Mouse (Mus musculus) Patski (cell line): Measurements from ENCODE around the gene Bcas3. TPM values are rescaled to one million over a fixed set of nuclear protein-coding genes. Genes with fewer than 3 reads are reported as not detected.

ENCODE experiments used
- ATAC-seq: fragments of 100-300 bp; one replicate; pipeline ENCODE4 v1.8.0; 2021
- CTCF ChIA-PET: fragments of 350-600 bp; sonication (Branson Sonifier 250); formaldehyde crosslinking; loops from one replicate; lab custom pipeline; 2022; ENCODE audit warnings: inconsistent platforms; lab: Charles Lee
- POLR2A ChIA-PET: fragments of 350-600 bp; sonication (Branson Sonifier 250); formaldehyde crosslinking; loops from one replicate; lab custom pipeline; 2022; ENCODE audit warnings: antibody characterized with exemption, inconsistent platforms; lab: Charles Lee
- DNase-seq: peaks from one replicate; pipeline ENCODE4 v3.0.0-alpha.2; 2011; ENCODE audit warnings: low read depth, low spot score
- H3K27me3 ChIP-seq: fragments of 371-371 bp; one replicate; pipeline ENCODE4 v1.5.1; 2021
- CTCF ChIP-seq: fragments of 100-300 bp; IDR thresholded peaks from one replicate; pipeline ENCODE4 v1.5.1; 2021
- in situ Hi-C: fragments of 300-500 bp; cut with MboI; formaldehyde crosslinking; loops from 3 replicates; pipeline ENCODE4 v1.11.1; 2018; ENCODE audit warnings: low pct_unique_long_range_greater_than_20kb, mixed read lengths
- polyA plus RNA-seq: library from polyadenylated mRNA; unstranded; gene quantifications from one replicate; pipeline ENCODE4 v1.2.3, GENCODE M21; 2021

Bcas3 gene
- polyA plus RNA-seq, 1 experiment from 2014 or later = 31.6 TPM

- H3K27me3 ChIP-seq = no peaks in the 10 kb centered on the region
- POLR2A ChIA-PET = no interaction called here
- no peak for DNase-seq
- ATAC-seq = no peak
- in situ Hi-C loops = no loop called here
- no peak for TF ChIP-seq CTCF
- CTCF ChIA-PET = interaction anchor here (1.2 kb wide), 1 partner anchor 9 kb away, joined by 3 read pairs; no protein-coding TSS in a partner anchor
These were observed 156.4 kb downstream of the Bcas3 start for GRCm38 (mm10) chr11:85509334-85509733.

GRCm38 (mm10) chr11:85511270-85511904, 158.4 kb downstream of the Bcas3 start:
- CTCF ChIA-PET = no interaction called here
- POLR2A ChIA-PET = interaction anchor here (0.7 kb wide), 1 partner anchor 856 kb away, joined by 3 read pairs; no protein-coding TSS in a partner anchor

GRCm38 (mm10) chr11:85516724-85517123, 163.8 kb downstream of the Bcas3 start:
- DNase-seq = no peak
- no peak for TF ChIP-seq CTCF
- no peaks in the 10 kb centered on the region for H3K27me3 ChIP-seq
- CTCF ChIA-PET = no interaction called here
- in situ Hi-C loops = no loop called here
- POLR2A ChIA-PET = no interaction called here
- no peak for ATAC-seq

More at GRCm38 (mm10) chr11:85511270-85511904, 158.4 kb downstream of the Bcas3 start:
- TF ChIP-seq CTCF = no peak
- no peaks in the 10 kb centered on the region for H3K27me3 ChIP-seq
- DNase-seq (no peak), ATAC-seq (no peak)
- in situ Hi-C loops = no loop called here

- in situ Hi-C loops = no loop called here
- ATAC-seq = no peak
These were observed 165.2 kb downstream of the Bcas3 start for GRCm38 (mm10) chr11:85518025-85518756.

GRCm38 (mm10) chr11:85520236-85520635, 167.3 kb downstream of the Bcas3 start:
- in situ Hi-C loops = no loop called here
- ChIA-PET POLR2A (no interaction called here), CTCF (interaction anchor here (1.0 to 1.7 kb wide), 2 partner anchors 321 to 323 kb away, joined by 3 to 4 read pairs; no protein-coding TSS in a partner anchor)
- no peaks in the 10 kb centered on the region for H3K27me3 ChIP-seq
- DNase-seq = no peak
- no peak for TF ChIP-seq CTCF
- no peak for ATAC-seq

More at GRCm38 (mm10) chr11:85518025-85518756, 165.2 kb downstream of the Bcas3 start:
- ChIA-PET CTCF (interaction anchor here (0.7 to 2.2 kb wide), 9 partner anchors 8 to 324 kb away, joined by 3 to 10 read pairs (median 3); no protein-coding TSS in a partner anchor), POLR2A (no interaction called here)
- TF ChIP-seq CTCF = peak; percentile 78
- no peaks in the 10 kb centered on the region for H3K27me3 ChIP-seq
- DNase-seq = no peak

- no peak for TF ChIP-seq CTCF
- POLR2A ChIA-PET = no interaction called here
- in situ Hi-C loops = no loop called here
- CTCF ChIA-PET = interaction anchor here (1.7 kb wide), 1 partner anchor 320 kb away, joined by 4 read pairs; no protein-coding TSS in a partner anchor
- ATAC-seq (no peak), DNase-seq (no peak)
- H3K27me3 ChIP-seq = no peaks in the 10 kb centered on the region
These were observed 168.0 kb downstream of the Bcas3 start for GRCm38 (mm10) chr11:85520996-85521395.

- in situ Hi-C loops = no loop called here
- no peak for TF ChIP-seq CTCF
- DNase-seq (no peak), ATAC-seq (no peak)
- no peaks in the 10 kb centered on the region for H3K27me3 ChIP-seq
- ChIA-PET POLR2A (no interaction called here), CTCF (interaction anchor here (0.7 to 0.9 kb wide), 2 partner anchors 15 to 130 kb away, joined by 3 read pairs; no protein-coding TSS in a partner anchor)
These were observed 170.7 kb downstream of the Bcas3 start for GRCm38 (mm10) chr11:85523646-85524045.

- CTCF ChIA-PET = interaction anchor here (0.9 to 1.7 kb wide), 2 partner anchors 14 to 63 kb away, joined by 3 read pairs; no protein-coding TSS in a partner anchor
- TF ChIP-seq CTCF = no peak
- DNase-seq = no peak
- in situ Hi-C loops = no loop called here
- no peak for ATAC-seq
- POLR2A ChIA-PET = no interaction called here
- no peaks in the 10 kb centered on the region for H3K27me3 ChIP-seq
These were observed 171.2 kb downstream of the Bcas3 start for GRCm38 (mm10) chr11:85524186-85524585.

- CTCF ChIA-PET = interaction anchor here (1.7 kb wide), 1 partner anchor 62 kb away, joined by 3 read pairs; no protein-coding TSS in a partner anchor
- H3K27me3 ChIP-seq = no peaks in the 10 kb centered on the region
- in situ Hi-C loops = loop anchor here (5.0 kb wide), 1 partner anchor 297 kb away; no protein-coding TSS in a partner anchor
- DNase-seq (no peak), ATAC-seq (no peak)
- POLR2A ChIA-PET = no interaction called here
- TF ChIP-seq CTCF = no peak
These were observed 172.0 kb downstream of the Bcas3 start for GRCm38 (mm10) chr11:85524841-85525500.

- ChIA-PET POLR2A (interaction anchor here (0.7 kb wide), 1 partner anchor 25 kb away, joined by 3 read pairs; no protein-coding TSS in a partner anchor), CTCF (interaction anchor here (1.7 kb wide), 1 partner anchor 62 kb away, joined by 3 read pairs; no protein-coding TSS in a partner anchor)
- no peaks in the 10 kb centered on the region for H3K27me3 ChIP-seq
- DNase-seq = no peak
- TF ChIP-seq CTCF = no peak
- in situ Hi-C loops = loop anchor here (5.0 kb wide), 1 partner anchor 297 kb away; no protein-coding TSS in a partner anchor
- ATAC-seq = no peak
These were observed 172.5 kb downstream of the Bcas3 start for GRCm38 (mm10) chr11:85525501-85525885.
